Mouse (Mus musculus) ES-Bruce4 (cell line): Measurements from ENCODE around the gene Oat.

Experiments
- CTCF ChIP-seq: IDR thresholded peaks from one replicate; pipeline ENCODE4 v1.8.1; 2011; ENCODE audit warnings: low read depth, low read length
- EP300 ChIP-seq: IDR thresholded peaks from 2 replicates; pipeline ENCODE4 v1.6.1; 2011; ENCODE audit warnings: low read depth, low read length; ENCODE audit not compliant: insufficient read depth

DNA sequence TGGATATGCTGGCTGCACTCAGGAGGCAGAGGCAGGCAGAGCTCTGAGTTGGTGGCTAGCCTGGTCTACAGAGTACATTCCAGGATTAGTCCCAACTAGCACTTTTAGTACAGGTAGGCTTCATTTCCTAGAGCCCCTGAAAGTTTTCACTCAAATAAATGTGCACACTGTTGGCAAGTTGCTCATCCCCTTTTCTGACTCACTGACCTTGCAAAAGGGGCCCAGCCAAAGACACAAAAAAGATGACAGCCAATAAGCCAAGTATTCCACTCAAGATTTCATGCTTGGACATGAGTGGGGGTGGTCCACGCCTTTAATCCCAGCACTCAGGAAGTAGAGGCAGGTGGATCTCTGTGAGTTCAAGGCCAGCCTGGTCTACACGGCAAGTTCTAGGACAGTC lies 5.2 kb upstream of the Oat start:
- TF ChIP-seq CTCF: no peak
- TF ChIP-seq EP300: no peak
